Mouse (Mus musculus) heart, embryonic 16.5 days (tissue): ENCODE data around the gene Kbtbd13. TPM values are rescaled to one million over a fixed set of nuclear protein-coding genes. Genes with fewer than 3 reads are reported as not detected.
A peak's percentile ranks its signal among the peaks of the same experiment; 100 is the strongest.

Experiments used
- ATAC-seq: fragments of 200-750 bp; cut with Nextera tagmentation; replicated peaks from 2 replicates; pipeline ENCODE4 v1.8.0; 2017; ENCODE audit warnings: moderate number of reproducible peaks; ENCODE audit not compliant: insufficient read depth, low FRiP score; ENCODE audit errors: extremely low read depth
- H3K27ac ChIP-seq: fragments of 300-500 bp; sonication (generic); 2 replicates; pipeline ENCODE4 v1.5.1; 2014; ENCODE audit warnings: mild to moderate bottlenecking, low read length, control low read depth, moderate library complexity
- H3K27me3 ChIP-seq: fragments of 300-500 bp; sonication (generic); 2 replicates; pipeline ENCODE4 v1.6.1; 2014; ENCODE audit warnings: low read length, mixed read lengths; ENCODE audit not compliant: control insufficient read depth, insufficient read depth
- H3K36me3 ChIP-seq: fragments of 300-500 bp; sonication (generic); 2 replicates; pipeline ENCODE4 v1.6.1; 2014; ENCODE audit not compliant: control insufficient read depth, insufficient read depth
- H3K4me1 ChIP-seq: fragments of 300-500 bp; sonication (generic); 2 replicates; pipeline ENCODE4 v1.6.1; 2014; ENCODE audit warnings: low read length, mixed read lengths; ENCODE audit not compliant: control insufficient read depth, insufficient read depth
- H3K4me2 ChIP-seq: fragments of 300-500 bp; sonication (generic); 2 replicates; pipeline ENCODE4 v1.6.1; 2014; ENCODE audit warnings: low read depth, mild to moderate bottlenecking, control low read depth, low read length
- H3K4me3 ChIP-seq: fragments of 300-500 bp; sonication (generic); 2 replicates; pipeline ENCODE4 v1.5.1; 2014; ENCODE audit warnings: mild to moderate bottlenecking, control low read depth, low read length
- H3K9ac ChIP-seq: fragments of 300-500 bp; sonication (generic); 2 replicates; pipeline ENCODE4 v1.6.1; 2014; ENCODE audit warnings: low read length, control low read depth
- H3K9me3 ChIP-seq: fragments of 300-500 bp; sonication (generic); replicated peaks from 2 replicates; pipeline ENCODE4 v1.6.1; 2016; ENCODE audit warnings: low read length; ENCODE audit not compliant: control insufficient read depth
- WGBS: fragments of 180-500 bp; shearing (Covaris S2); extraction: QIAGEN DNeasy Blood & Tissue Kit; methylation state at CpG from one replicate; pipeline ENCODE4 v1.1.7; 2014; 5-methylcytosine and 5-hydroxymethylcytosine counted together
- polyA plus RNA-seq: library from polyadenylated mRNA; unstranded; fragments of >200 nt; fragmentation: Nextera tagmentation; extraction: Ambion mirVana; gene quantifications from 2 replicates; pipeline ENCODE4 v1.2.1, GENCODE M21; 2015

Kbtbd13 gene
- 1.4 and 1.8 TPM in 2 replicates for polyA plus RNA-seq

GRCm38 (mm10) chr9:65391613-65391964 is at the start of gene Kbtbd13:
Kbtbd13 (minus strand) TSS chr9:65391652.
- peak within 1 kb of the TSS; percentile 73 for H3K9ac ChIP-seq
- WGBS: 26% methylated on average over 8 of the region's 8 CpGs
- H3K4me2 ChIP-seq: peak within 1 kb of the TSS; percentile 82
- no peaks in the 10 kb centered on the region for H3K36me3 ChIP-seq
- no peak within 1 kb of the TSS for H3K27ac ChIP-seq
- peaks cover 23% of the 10 kb centered on the region for H3K27me3 ChIP-seq
- H3K4me1 ChIP-seq: peaks cover 17% of the 10 kb centered on the region
- ATAC-seq: no peak
- peak within 1 kb of the TSS; percentile 60 for H3K4me3 ChIP-seq
- H3K9me3 ChIP-seq: no peaks in the 10 kb centered on the region

GRCm38 (mm10) chr9:65435671-65436301 is 44.3 kb upstream of the Kbtbd13 start, which contains the start of gene Mtfmt:
Mtfmt (plus strand) TSS chr9:65435782.
- Histone ChIP-seq H3K27me3 (no peaks in the 10 kb centered on the region), H3K4me1 (peaks cover 4% of the 10 kb centered on the region; the same call in 1 of the 2 replicates), H3K4me3 (peak within 1 kb of the TSS; percentile 96), H3K36me3 (peaks cover 6% of the 10 kb centered on the region; the same call in 1 of the 2 replicates), H3K9ac (peak within 1 kb of the TSS; percentile 89), H3K4me2 (peak within 1 kb of the TSS; percentile 75), H3K27ac (peak within 1 kb of the TSS; percentile 5; the same call in 1 of the 2 replicates), H3K9me3 (no peaks in the 10 kb centered on the region)
- under 1% methylated on average over 54 of the region's 54 CpGs for WGBS
- ATAC-seq: peak; percentile 93

GRCm38 (mm10) chr9:65435211-65435610 is 43.8 kb upstream of the Kbtbd13 start:
- H3K4me1 ChIP-seq: peaks cover 4% of the 10 kb centered on the region; the same call in 1 of the 2 replicates
- no peak for ATAC-seq
- no peaks in the 10 kb centered on the region for H3K9me3 ChIP-seq
- H3K9ac ChIP-seq: no peak overlapping the region
- WGBS: 66% methylated on average over 4 of the region's 4 CpGs
- no peak overlapping the region for H3K4me2 ChIP-seq
- no peak overlapping the region for H3K27ac ChIP-seq
- H3K4me3 ChIP-seq: no peak overlapping the region; the same call in 1 of the 2 replicates
- no peaks in the 10 kb centered on the region for H3K27me3 ChIP-seq
- H3K36me3 ChIP-seq: 0 out of 2 replicates have a peak, but pooled peaks cover under 1% of the 10 kb centered on the region

GRCm38 (mm10) chr9:65434140-65434539 is 42.7 kb upstream of the Kbtbd13 start:
- 68% methylated on average over 5 of the region's 5 CpGs for WGBS
- ATAC-seq: no peak
- Histone ChIP-seq H3K36me3 (no peaks in the 10 kb centered on the region), H3K4me1 (peaks cover 4% of the 10 kb centered on the region; the same call in 1 of the 2 replicates), H3K27ac (no peak overlapping the region), H3K27me3 (no peaks in the 10 kb centered on the region), H3K9me3 (no peaks in the 10 kb centered on the region), H3K4me2 (no peak overlapping the region), H3K9ac (no peak overlapping the region), H3K4me3 (no peak overlapping the region)

GRCm38 (mm10) chr9:65432236-65432635 is 40.8 kb upstream of the Kbtbd13 start:
- Histone ChIP-seq H3K4me2 (no peak overlapping the region), H3K9me3 (no peaks in the 10 kb centered on the region), H3K27ac (no peak overlapping the region), H3K27me3 (no peaks in the 10 kb centered on the region), H3K36me3 (no peaks in the 10 kb centered on the region), H3K4me1 (peaks cover 4% of the 10 kb centered on the region; the same call in 1 of the 2 replicates), H3K9ac (no peak overlapping the region), H3K4me3 (no peak overlapping the region)
- no peak for ATAC-seq
- under 1% methylated on average over 3 of the region's 3 CpGs for WGBS

- H3K9ac ChIP-seq: no peak overlapping the region
- no peaks in the 10 kb centered on the region for H3K36me3 ChIP-seq
- H3K4me1 ChIP-seq: no peaks in the 10 kb centered on the region
- H3K4me3 ChIP-seq: no peak overlapping the region
- no peak for ATAC-seq
- no peaks in the 10 kb centered on the region for H3K27me3 ChIP-seq
- WGBS: 81% methylated on average over 5 of the region's 5 CpGs
- H3K9me3 ChIP-seq: no peaks in the 10 kb centered on the region
- no peak overlapping the region for H3K4me2 ChIP-seq
- no peak overlapping the region for H3K27ac ChIP-seq
Measured at GRCm38 (mm10) chr9:65430921-65431320, 39.5 kb upstream of the Kbtbd13 start.

- no peaks in the 10 kb centered on the region for H3K4me1 ChIP-seq
Measured at GRCm38 (mm10) chr9:65430401-65430800, 38.9 kb upstream of the Kbtbd13 start.

GRCm38 (mm10) chr9:65428003-65428402 is 36.6 kb upstream of the Kbtbd13 start:
- no peaks in the 10 kb centered on the region for H3K27me3 ChIP-seq
- no peak overlapping the region for H3K4me3 ChIP-seq
- no peak overlapping the region for H3K27ac ChIP-seq
- no peaks in the 10 kb centered on the region for H3K4me1 ChIP-seq
- ATAC-seq: no peak
- H3K4me2 ChIP-seq: no peak overlapping the region
- H3K9ac ChIP-seq: no peak overlapping the region
- H3K9me3 ChIP-seq: no peaks in the 10 kb centered on the region
- 81% methylated on average over 5 of the region's 5 CpGs for WGBS
- no peaks in the 10 kb centered on the region for H3K36me3 ChIP-seq

More at GRCm38 (mm10) chr9:65430401-65430800, 38.9 kb upstream of the Kbtbd13 start:
- Histone ChIP-seq H3K4me2 (no peak overlapping the region), H3K36me3 (no peaks in the 10 kb centered on the region), H3K27ac (no peak overlapping the region), H3K9ac (no peak overlapping the region), H3K4me3 (no peak overlapping the region), H3K27me3 (no peaks in the 10 kb centered on the region), H3K9me3 (no peaks in the 10 kb centered on the region)
- ATAC-seq: no peak

GRCm38 (mm10) chr9:65427511-65427910 is 36.1 kb upstream of the Kbtbd13 start:
- Histone ChIP-seq H3K4me2 (no peak overlapping the region), H3K4me3 (no peak overlapping the region), H3K27me3 (no peaks in the 10 kb centered on the region), H3K9ac (no peak overlapping the region), H3K9me3 (no peaks in the 10 kb centered on the region), H3K36me3 (no peaks in the 10 kb centered on the region), H3K4me1 (no peaks in the 10 kb centered on the region), H3K27ac (no peak overlapping the region)
- WGBS: 79% methylated on average over 2 of the region's 2 CpGs
- ATAC-seq: no peak
